Mouse (Mus musculus) kidney, adult 2 months (tissue): ENCODE results near the gene Tekt3. TPM values are rescaled to one million over a fixed set of nuclear protein-coding genes. Genes with fewer than 3 reads are reported as not detected.

ENCODE experiments used
- DNase-seq: peaks from one replicate; pipeline ENCODE4 v3.0.0; 2021
- H3K27ac ChIP-seq: fragments of 200-500 bp; 2 replicates; pipeline ENCODE4 v1.5.1; 2012; ENCODE audit warnings: low read depth, low read length, control low read depth, inconsistent platforms; ENCODE audit not compliant: insufficient read depth
- H3K27me3 ChIP-seq: fragments of 200-500 bp; replicated peaks from 2 replicates; pipeline ENCODE4 v1.6.1; 2012; ENCODE audit warnings: mild to moderate bottlenecking, moderate library complexity, low read length, inconsistent platforms; ENCODE audit not compliant: control insufficient read depth, insufficient read depth
- H3K36me3 ChIP-seq: fragments of 200-500 bp; 2 replicates; pipeline ENCODE4 v1.6.1; 2012; ENCODE audit warnings: mild to moderate bottlenecking, moderate library complexity, low read length, inconsistent platforms; ENCODE audit not compliant: control insufficient read depth, insufficient read depth
- H3K4me1 ChIP-seq: fragments of 200-500 bp; 2 replicates; pipeline ENCODE4 v1.6.1; 2011; ENCODE audit warnings: low read length; ENCODE audit not compliant: control insufficient read depth, insufficient read depth
- H3K4me3 ChIP-seq: fragments of 200-500 bp; 2 replicates; pipeline ENCODE4 v1.5.1; 2011; ENCODE audit warnings: mild to moderate bottlenecking, low read depth, low read length, control low read depth; ENCODE audit not compliant: insufficient read depth
- CTCF ChIP-seq: fragments of 200-500 bp; conservative IDR thresholded peaks from 2 replicates; pipeline ENCODE4 v1.5.1; 2011; ENCODE audit warnings: low read depth, mild to moderate bottlenecking, control low read depth, low read length, moderate library complexity, mixed read lengths; ENCODE audit not compliant: insufficient read depth, insufficient read length
- POLR2A ChIP-seq: fragments of 200-500 bp; IDR thresholded peaks from one replicate; pipeline ENCODE4 v1.6.1; 2011; ENCODE audit warnings: low read depth, low read length, control low read depth
- WGBS: fragments of 180-500 bp; shearing (Covaris S2); methylation state at CpG from one replicate; pipeline ENCODE4 v1.1.7; 2018; 5-methylcytosine and 5-hydroxymethylcytosine counted together
- polyA plus RNA-seq: library from polyadenylated mRNA; depleted of rRNA; stranded (reverse); fragments of >200 nt; gene quantifications from 2 replicates; pipeline ENCODE4 v1.2.3, GENCODE M21; 2012

Tekt3 gene
- polyA plus RNA-seq, 1 experiment: not detected

- H3K27ac ChIP-seq: no peak overlapping the region
- no peak for TF ChIP-seq POLR2A
- no peak for TF ChIP-seq CTCF
- 62% methylated on average over 5 of the region's 5 CpGs for WGBS
- no peaks in the 10 kb centered on the region for H3K36me3 ChIP-seq
- no peak overlapping the region for H3K4me3 ChIP-seq
- H3K4me1 ChIP-seq: peaks cover 10% of the 10 kb centered on the region; the same call in 1 of the 2 replicates
- no peaks in the 10 kb centered on the region for H3K27me3 ChIP-seq
- DNase-seq: peak; percentile 40
Measured at GRCm38 (mm10) chr11:63125832-63126456, 64.5 kb downstream of the Tekt3 start.

- no peaks in the 10 kb centered on the region for H3K36me3 ChIP-seq
- H3K4me1 ChIP-seq: peaks cover 11% of the 10 kb centered on the region; the same call in 1 of the 2 replicates
- no peak for DNase-seq
- H3K4me3 ChIP-seq: no peak overlapping the region
- whole genome bisulfite sequencing: 88% methylated on average over 8 of the region's 8 CpGs
- H3K27ac ChIP-seq: no peak overlapping the region
- TF ChIP-seq POLR2A: no peak
- no peak for TF ChIP-seq CTCF
- H3K27me3 ChIP-seq: no peaks in the 10 kb centered on the region
Measured at GRCm38 (mm10) chr11:63126976-63127375, 65.5 kb downstream of the Tekt3 start.

GRCm38 (mm10) chr11:63127513-63127912 lies 66.1 kb downstream of the Tekt3 start:
- DNase-seq: no peak
- no peak overlapping the region for H3K4me3 ChIP-seq
- H3K4me1 ChIP-seq: peaks cover 11% of the 10 kb centered on the region; the same call in 1 of the 2 replicates
- no peak for TF ChIP-seq POLR2A
- no peak for TF ChIP-seq CTCF
- H3K27me3 ChIP-seq: no peaks in the 10 kb centered on the region
- no peaks in the 10 kb centered on the region for H3K36me3 ChIP-seq
- 92% methylated on average over 4 of the region's 4 CpGs for WGBS
- no peak overlapping the region for H3K27ac ChIP-seq

- TF ChIP-seq CTCF: no peak
- no peak for TF ChIP-seq POLR2A
- Histone ChIP-seq H3K4me3 (no peak within 1 kb of the TSS), H3K36me3 (no peaks in the 10 kb centered on the region), H3K27ac (no peak within 1 kb of the TSS), H3K27me3 (no peaks in the 10 kb centered on the region), H3K4me1 (peaks cover 11% of the 10 kb centered on the region; the same call in 1 of the 2 replicates)
- DNase-seq: no peak
- WGBS: 77% methylated on average over 2 of the region's 2 CpGs
Measured at GRCm38 (mm10) chr11:63128784-63129183, 67.3 kb downstream of the Tekt3 start, which contains the start of gene Pmp22. Gene Pmp22 (plus strand): TSS chr11:63128982.

GRCm38 (mm10) chr11:63129375-63129774 lies 67.9 kb downstream of the Tekt3 start:
- 17% methylated on average over 9 of the region's 9 CpGs for WGBS
- Histone ChIP-seq H3K27me3 (no peaks in the 10 kb centered on the region), H3K27ac (no peak overlapping the region), H3K4me1 (peaks cover 11% of the 10 kb centered on the region; the same call in 1 of the 2 replicates), H3K4me3 (no peak overlapping the region), H3K36me3 (no peaks in the 10 kb centered on the region)
- TF ChIP-seq POLR2A (no peak), CTCF (no peak)
- DNase-seq: peak; percentile 77

- Histone ChIP-seq H3K4me3 (no peak overlapping the region), H3K27me3 (no peaks in the 10 kb centered on the region), H3K27ac (no peak overlapping the region), H3K36me3 (no peaks in the 10 kb centered on the region), H3K4me1 (peaks cover 11% of the 10 kb centered on the region; the same call in 1 of the 2 replicates)
- TF ChIP-seq POLR2A (no peak), CTCF (no peak)
- DNase-seq: no peak
- WGBS: 22% methylated on average over 12 of the region's 12 CpGs
Measured at GRCm38 (mm10) chr11:63129840-63130239, 68.4 kb downstream of the Tekt3 start.

- no peaks in the 10 kb centered on the region for H3K36me3 ChIP-seq
- no peaks in the 10 kb centered on the region for H3K27me3 ChIP-seq
- DNase-seq: peak; percentile 93
- TF ChIP-seq CTCF (no peak), POLR2A (no peak)
- 17% methylated on average over 8 of the region's 8 CpGs for WGBS
- H3K4me3 ChIP-seq: peak overlapping the region; percentile 63; the same call in 1 of the 2 replicates
- H3K4me1 ChIP-seq: peaks cover 11% of the 10 kb centered on the region; the same call in 1 of the 2 replicates
- peak overlapping the region; percentile 57; the same call in 1 of the 2 replicates for H3K27ac ChIP-seq
Measured at GRCm38 (mm10) chr11:63130497-63130896, 69.0 kb downstream of the Tekt3 start.

- Histone ChIP-seq H3K27me3 (no peaks in the 10 kb centered on the region), H3K4me1 (peaks cover 11% of the 10 kb centered on the region; the same call in 1 of the 2 replicates), H3K36me3 (no peaks in the 10 kb centered on the region), H3K27ac (peak overlapping the region; percentile 75), H3K4me3 (peak overlapping the region; percentile 63)
- 5% methylated on average over 33 of the region's 33 CpGs for WGBS
- peak; percentile 71 for DNase-seq
- TF ChIP-seq CTCF: no peak
- TF ChIP-seq POLR2A: no peak
Measured at GRCm38 (mm10) chr11:63131001-63131692, 69.7 kb downstream of the Tekt3 start.
